Mouse (Mus musculus): ENCODE measurements at regions not wholly inside any gene's neighbourhood (a gene's known extent, or its start where the extent isn't known, plus 50 kb on each side); places are given as distances from the start of the nearest gene placed in this dataset.

DNA sequence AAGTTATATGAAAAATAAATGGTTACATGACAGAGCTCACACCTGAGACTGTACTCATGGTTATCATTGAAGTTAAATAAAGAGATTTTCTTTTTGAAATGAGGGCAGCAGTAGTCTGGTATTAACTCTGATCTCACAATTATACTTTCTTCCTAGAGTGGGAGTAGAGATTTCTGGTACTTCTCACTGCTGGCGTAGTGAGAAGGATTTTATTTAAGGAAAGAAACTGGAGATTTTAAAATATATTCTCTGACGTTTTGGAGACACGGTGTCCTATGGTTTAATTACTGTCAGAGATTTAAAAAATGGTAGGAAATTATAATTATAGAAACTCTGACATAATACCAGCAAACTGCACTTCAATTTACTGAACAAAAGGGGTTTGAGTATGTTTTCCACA, 65.7 kb downstream of the 4932429P05Rik start:
- peak; percentile 0 for DNase-seq (ENCODE audit: low spot score)

Data from left cerebral cortex, adult 11 months (tissue).